Mouse (Mus musculus): ENCODE data around the gene Kctd7.

Gene Kctd7

GRCm38 (mm10) chr5:130145961-130146360 is 1.3 kb downstream of the Kctd7 start:
- DNase-seq = no peak

- DNase-seq = no peak
Measured at GRCm38 (mm10) chr5:130149726-130150310, 5.2 kb downstream of the Kctd7 start.

DNA sequence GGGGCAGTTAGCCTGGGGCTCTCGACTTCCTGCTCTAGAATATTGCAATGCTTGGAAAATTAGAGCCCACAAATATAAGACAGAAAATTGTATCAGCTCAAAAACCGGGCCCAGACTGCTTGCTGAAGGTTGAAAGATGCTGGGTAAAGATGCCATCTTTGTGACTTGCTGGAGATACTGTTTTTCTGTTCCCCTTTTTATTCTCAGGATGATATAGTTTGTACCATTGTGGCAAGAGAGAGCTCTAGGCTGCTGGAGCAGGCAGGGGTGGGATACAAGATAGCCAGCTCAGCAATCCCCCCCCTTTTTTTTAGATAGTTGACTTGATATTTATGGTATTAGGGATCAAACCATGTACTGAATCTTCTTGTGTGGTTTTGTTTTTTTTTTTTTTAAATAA is 9.6 kb downstream of the Kctd7 start:
- no peak for DNase-seq

GRCm38 (mm10) chr5:130158545-130158944 is 13.9 kb downstream of the Kctd7 start:
- no peak for DNase-seq

DNA sequence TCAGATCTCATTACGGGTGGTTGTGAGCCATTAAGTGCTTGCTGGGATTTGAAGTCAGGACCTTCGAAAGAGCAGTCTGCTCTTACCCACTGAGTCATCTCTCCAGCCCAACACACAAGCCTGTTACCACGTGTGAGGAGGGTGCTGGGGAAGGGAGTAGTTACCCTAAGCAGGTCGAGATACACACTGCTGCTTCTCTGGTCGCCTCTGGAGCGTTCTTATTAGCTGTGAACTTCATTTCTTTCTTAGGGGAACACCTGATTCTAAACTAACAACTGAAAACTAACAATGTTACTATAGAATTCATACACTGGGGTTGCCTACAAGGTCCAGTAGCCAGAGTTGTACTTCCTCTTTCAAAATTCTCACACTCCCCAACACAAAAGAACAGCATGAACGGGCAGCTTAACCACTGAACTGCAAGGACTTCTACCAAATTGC is 15.1 kb downstream of the Kctd7 start:
- no peak for DNase-seq

DNA sequence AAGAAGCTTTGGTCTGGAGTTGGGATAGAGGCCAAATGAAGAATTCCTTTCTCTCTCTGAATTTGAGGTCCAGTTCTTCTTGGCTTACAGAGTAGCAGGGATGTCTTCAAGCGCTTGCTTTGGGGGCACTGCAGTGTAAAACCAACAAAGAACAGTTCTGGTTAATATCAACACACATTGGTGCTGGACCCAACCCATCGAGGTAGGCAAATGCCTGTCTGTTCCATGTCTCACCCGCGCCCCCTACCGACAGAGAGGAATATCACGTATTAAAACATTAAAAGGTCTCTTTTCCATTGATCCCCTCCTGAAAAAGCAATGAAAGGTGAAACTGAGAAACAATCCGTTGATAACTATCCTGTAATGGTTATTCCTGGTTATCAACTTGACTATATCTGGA is 19.0 kb downstream of the Kctd7 start:
- DNase-seq = peak; percentile 71

DNA sequence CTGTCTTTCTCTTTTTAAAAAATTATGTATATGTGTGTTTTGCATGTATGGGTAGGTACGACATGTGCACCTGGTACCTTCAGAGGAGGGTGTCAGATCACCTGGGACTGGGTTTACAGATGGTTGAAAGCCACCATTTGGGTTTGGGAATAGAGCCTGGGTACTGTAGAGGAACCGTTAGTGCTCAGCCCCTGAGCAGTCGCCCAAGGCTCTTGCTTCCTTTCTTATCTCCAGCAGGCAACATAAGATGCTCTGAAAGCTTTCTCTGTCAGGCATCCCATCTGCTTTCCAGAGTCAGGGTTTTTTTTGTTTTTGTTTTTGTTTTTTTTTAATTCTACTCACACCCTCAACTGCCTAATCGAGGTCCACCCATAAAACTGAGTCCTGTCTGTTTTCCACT is 20.6 kb downstream of the Kctd7 start:
- DNase-seq = no peak

DNA sequence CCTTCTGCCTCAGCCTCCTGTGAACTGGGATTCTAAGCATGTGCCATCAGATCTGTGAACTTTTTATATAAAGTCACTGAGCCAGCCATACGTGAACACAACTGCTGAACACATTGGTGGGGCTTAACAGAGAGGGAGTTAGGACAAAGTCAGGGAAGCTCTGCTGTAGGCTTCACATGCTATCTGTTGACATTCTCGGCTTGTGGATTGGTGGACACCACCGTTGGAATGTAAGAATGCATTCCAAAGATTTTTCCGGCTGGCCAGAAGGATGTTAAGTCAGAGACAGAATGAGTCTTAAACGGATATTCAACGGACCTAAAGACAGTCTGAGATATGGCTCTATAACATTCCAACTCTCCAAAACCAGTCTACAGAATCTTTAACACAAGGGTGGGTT is 24.4 kb downstream of the Kctd7 start:
- DNase-seq = no peak

- peak; percentile 37 for DNase-seq
Measured at GRCm38 (mm10) chr5:130170666-130171422, 26.2 kb downstream of the Kctd7 start.

DNA sequence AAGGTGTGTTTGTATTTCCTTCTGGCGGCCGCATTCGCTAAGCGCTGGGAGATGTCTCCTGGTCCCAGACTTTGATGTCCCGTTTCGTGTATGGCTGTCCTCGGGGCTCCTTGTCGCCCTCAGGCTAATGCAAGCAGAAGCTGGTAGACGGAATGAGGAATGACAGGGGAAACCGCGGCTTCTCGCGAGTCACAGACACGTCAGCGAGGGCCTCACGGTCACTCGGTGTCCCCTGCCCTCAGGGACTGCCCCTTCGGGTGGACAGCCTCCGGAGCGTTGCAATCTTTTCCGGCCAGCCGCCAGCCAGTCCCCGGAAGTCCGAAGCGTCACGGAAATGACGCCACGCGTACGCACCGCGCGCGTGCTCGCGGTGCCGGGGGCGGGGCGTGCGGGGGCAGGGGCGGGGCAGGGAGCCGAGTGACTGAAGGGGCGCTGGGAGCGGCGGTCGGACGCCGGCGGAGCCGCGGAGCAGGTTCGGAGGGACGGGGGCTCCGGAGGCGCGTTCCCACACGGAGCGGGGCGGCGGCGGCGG is 26.8 kb downstream of the Kctd7 start, which contains the start of gene Rabgef1:
Gene Rabgef1, plus strand, starts transcription at position 376 of the 532 bp plus-strand sequence.
- peak; percentile 95 for DNase-seq

DNA sequence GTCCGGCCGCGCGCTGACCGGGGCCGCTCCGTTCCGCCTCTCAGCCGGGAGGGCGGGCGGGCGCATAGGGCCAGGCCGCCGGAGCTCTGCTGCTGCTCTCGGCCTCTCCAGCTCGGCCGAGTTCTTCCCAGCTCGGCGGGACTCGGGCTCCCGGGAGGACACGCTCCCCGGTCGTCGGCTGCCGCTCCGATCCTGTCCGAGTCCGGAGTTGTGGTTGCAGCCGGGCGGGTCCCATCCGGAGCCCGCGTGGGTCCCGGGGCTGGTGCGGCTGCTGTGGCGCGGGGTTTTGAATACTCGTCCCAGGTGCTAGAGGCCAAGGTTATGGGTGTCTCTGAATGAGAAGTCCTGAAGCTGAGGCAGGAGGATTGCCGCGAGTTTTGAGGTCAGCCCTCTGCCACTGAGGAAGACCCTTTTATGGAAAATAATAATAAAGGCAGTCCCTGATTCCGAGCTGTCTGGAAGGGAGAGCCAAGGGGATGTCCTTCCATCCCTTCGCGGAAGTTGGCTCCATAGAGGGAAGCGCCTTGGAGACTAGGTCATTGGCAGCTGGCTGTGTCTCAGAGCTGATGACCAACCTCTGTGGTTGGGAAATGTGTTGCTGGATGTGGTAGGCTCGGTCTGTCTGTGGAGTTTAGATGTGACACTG is 27.4 kb downstream of the Kctd7 start:
- DNase-seq = no peak

DNA sequence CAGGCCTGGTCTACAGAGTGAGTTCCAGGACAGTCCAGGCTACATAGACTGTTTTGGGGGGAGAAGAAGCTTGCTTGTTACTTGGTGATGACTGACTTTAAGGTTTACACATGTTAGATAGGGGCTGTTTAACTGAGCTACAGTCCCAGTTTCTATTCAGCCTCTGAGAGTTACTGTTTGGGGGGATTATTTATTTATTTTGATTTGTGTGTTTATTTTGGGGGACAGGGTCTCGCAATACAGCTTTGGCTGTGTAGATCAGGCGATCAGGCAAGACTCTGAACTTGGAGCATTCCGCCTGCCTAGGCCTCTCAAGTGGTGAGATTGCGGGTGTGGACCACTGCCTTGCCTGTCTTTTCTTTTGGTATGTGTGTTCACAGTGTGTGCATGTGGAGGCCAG is 28.4 kb downstream of the Kctd7 start:
- DNase-seq = no peak

DNA sequence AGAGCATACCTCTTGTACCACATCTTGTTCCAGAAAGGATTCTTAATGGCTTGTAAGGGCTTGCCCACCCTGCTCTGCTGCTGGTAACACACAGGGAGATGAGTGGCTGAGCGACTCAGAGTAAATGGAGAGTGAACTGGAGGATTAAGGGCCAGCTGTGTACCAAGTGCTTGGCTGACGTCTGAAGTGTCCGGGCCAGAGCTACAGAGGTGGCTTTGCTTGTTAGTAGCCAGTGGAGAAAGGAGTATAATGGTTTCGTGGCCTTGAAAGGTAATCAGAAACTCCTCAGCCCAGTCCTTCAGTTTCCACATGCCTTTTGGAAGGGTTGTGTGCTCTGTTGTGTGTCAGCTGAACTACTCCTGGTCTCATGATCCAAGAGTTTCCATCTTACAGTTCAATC is 33.2 kb downstream of the Kctd7 start:
- no peak for DNase-seq

DNA sequence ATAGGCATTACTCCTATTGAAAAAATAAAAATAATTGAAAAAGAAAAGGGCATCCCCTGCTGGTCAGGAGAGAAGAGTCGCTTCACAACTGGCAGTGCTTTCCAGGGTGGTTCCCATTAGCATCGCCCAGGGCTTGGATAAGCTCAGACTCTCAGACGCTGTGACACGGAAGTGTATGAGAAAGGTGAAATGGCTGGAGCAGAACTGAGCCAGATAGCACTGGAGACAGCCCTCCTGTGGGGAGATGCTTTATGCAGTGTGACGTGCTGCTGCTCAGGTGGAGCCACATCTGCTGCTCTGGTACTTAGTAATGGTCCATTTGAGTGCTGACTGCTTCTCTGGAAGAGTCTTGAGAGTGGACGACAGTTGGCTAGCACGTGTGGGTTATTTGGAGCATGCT is 35.7 kb downstream of the Kctd7 start:
- no peak for DNase-seq

- DNase-seq = no peak
Measured at GRCm38 (mm10) chr5:130181740-130182540, 37.3 kb downstream of the Kctd7 start.

DNA sequence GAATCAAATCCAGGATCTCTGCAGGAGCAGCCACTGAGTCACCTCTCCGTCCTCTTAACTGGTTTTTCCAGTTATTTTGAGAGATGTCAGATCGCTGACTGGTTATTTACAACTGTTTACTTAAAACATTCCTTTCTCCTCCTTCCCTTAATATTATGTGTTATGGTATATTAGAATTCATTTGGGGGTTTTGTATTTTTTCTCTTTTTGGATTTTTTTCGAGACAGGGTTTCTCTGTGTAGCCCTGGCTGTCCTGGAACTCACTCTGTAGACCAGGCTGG is 37.8 kb downstream of the Kctd7 start:
- no peak for DNase-seq

DNA sequence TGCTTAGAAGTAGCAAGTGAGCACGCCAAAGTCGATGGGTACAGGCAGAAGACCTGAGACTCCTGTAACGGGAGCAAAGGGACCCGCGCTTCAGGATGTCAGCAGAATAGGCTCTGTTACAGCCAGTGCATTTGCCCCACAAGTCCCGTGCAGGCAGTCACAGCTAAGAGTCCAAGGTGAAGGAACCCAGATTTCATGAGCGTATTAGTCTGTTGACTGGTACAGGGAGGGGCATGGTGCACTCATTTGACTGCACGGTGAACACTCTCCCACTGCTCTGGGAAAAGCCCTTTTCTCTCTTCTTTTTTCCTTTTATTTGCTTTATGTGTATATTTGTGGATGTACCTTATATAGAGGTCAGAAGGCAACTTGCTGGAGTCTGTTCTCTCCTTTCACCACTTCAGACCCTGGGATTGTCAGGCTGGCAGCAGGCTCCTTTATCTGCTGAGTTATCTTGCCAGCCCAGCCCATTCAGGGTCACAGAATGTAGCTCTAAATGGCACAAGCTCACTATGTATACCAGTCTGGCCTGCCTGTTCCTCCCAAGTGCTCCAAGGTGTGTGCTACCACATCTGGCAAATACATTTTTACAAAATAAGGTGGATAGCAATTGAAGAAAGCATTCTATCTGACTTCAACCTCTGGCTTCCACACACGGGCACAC is 39.7 kb downstream of the Kctd7 start:
- DNase-seq = no peak

- DNase-seq = no peak
Measured at GRCm38 (mm10) chr5:130185312-130185711, 40.7 kb downstream of the Kctd7 start.

- DNase-seq = no peak
Measured at GRCm38 (mm10) chr5:130187383-130187782, 42.7 kb downstream of the Kctd7 start.

GRCm38 (mm10) chr5:130190909-130191308 is 46.2 kb downstream of the Kctd7 start:
- DNase-seq = no peak

DNA sequence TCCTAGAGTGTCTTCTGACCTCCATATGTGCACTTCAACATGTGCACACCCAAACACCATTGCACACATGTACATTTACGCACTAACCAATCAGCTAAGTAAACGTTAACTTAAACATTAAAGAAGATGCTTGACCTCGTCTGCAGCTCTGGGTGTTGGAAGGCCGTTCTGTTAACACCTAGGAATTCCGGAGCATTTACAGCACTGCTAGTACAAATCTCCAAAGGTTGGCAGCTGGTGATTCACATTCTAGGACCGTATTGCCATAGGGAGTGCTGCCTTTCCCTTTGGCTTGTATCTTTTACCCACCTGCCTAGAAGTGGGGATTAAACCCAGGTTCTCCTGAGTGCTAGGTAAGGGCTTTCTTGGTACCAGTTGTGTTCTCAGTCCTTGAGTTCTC is 47.2 kb downstream of the Kctd7 start:
- no peak for DNase-seq

DNA sequence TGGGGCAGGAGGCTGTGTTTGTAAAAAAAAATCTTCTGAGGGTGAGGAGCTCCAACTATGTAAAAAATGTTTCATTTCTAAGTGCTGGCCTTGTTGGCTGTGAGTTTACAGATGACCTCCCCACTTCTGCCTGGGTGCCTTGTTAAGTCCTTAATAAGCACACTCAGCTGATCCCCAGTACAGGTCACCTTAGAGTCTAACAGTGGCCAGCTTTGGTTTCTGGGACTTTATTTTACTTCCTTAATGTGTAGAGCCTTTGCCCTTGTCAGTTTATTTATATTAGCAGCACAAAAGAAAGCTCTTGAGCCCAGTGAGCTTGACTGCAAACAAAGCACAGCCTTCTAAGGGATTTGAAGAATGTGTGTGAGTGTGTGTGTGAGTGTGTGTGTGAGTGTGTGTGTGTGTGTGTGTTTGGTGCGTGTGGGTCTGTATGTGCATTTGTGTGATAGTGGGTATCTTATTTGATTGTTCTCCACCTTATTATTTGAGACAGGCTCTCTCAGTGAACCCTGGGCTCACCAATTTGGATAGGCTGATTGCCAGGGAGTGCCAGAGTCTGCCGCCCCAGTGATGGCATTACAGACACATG is 47.8 kb downstream of the Kctd7 start:
- DNase-seq = no peak
